Mouse (Mus musculus) stomach, postnatal 0 days (tissue): ENCODE results near the gene St6galnac1.

Experiments used
- CTCF ChIP-seq: IDR thresholded peaks from 2 replicates; pipeline ENCODE4 v1.5.1; 2016; ENCODE audit warnings: antibody characterized with exemption, low read depth, mild to moderate bottlenecking, moderate library complexity
- EP300 ChIP-seq: optimal IDR thresholded peaks from 2 replicates; pipeline ENCODE3; 2016; ENCODE audit warnings: antibody characterized with exemption

- TF ChIP-seq CTCF, result no peak
- TF ChIP-seq EP300, result no peak
Observed at GRCm38 (mm10) chr11:116784221-116784620, 8.9 kb upstream of the St6galnac1 start.
